Mouse (Mus musculus): ENCODE measurements around the gene Psma3. TPM values are rescaled to one million over a fixed set of nuclear protein-coding genes. Genes with fewer than 3 reads are reported as not detected.

Psma3 gene
- total RNA-seq, 4 experiments from 2014 or later: 310 to 386 (median 323) TPM

Other genes with a start within 250 kb of the Psma3 start
- gene Frmd6, start 149.1 kb upstream of the Psma3 start, total RNA-seq (2022): 100 to 1,000 TPM in 2 of 4 experiments, 10 to 100 TPM in 2; 55.0 to 240 (median 120) TPM
- gene Actr10, start 36.8 kb upstream of the Psma3 start, total RNA-seq (2022): 100 to 1,000 TPM; 177 to 222 (median 203) TPM
- 10 to 100 TPM; 20.6 to 32.2 (median 23.4) TPM for gene Arid4a, start 41.4 kb downstream of the Psma3 start, total RNA-seq (2022)
- gene Tomm20l, start 136.8 kb downstream of the Psma3 start, total RNA-seq (2022): 10 to 100 TPM in 2 of 4 experiments, 1 to 10 TPM in 2; 9.0 to 14.9 (median 11.7) TPM
- gene Timm9, start 162.1 kb downstream of the Psma3 start, total RNA-seq (2022): 10 to 100 TPM; 49.0 to 68.2 (median 57.4) TPM
- gene 2700049A03Rik, start 162.2 kb downstream of the Psma3 start, total RNA-seq (2022): 10 to 100 TPM; 11.9 to 18.6 (median 13.6) TPM

Measured in adrenal gland, adult 8-10 months (tissue).